Mouse (Mus musculus) embryo, embryonic 11.5 days (tissue): ENCODE results near the gene Usp2.

ENCODE experiments used
- DNase-seq: peaks from one replicate; pipeline ENCODE4 v3.0.0-alpha.2; 2012; ENCODE audit warnings: low read depth, low spot score

The Usp2 gene

DNA sequence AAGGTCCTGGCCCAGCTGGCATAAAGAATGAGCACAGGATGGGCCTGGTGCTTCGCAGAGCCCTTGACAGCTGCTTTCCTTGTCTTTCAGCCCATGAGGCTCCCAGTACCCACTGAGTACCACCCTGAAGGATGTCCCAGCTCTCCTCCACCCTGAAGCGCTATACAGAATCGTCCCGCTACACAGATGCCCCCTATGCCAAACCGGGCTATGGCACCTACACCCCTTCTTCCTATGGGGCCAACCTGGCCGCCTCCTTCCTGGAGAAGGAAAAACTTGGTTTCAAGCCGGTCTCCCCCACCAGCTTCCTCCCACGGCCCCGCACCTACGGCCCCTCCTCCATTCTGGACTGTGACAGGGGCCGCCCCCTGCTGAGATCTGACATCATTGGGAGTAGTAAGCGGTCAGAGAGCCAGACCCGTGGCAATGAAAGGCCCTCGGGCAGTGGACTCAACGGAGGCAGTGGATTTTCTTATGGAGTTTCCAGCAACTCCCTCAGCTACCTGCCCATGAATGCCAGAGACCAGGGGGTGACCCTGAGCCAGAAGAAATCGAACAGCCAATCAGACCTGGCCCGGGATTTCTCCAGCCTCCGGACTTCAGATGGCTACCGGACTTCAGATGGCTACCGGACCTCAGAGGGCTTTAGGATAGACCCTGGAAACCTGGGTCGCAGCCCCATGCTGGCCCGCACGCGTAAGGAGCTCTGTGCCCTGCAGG lies 8.6 kb downstream of the Usp2 start:
- DNase-seq, result no peak

GRCm38 (mm10) chr9:44075996-44076763 lies 9.4 kb downstream of the Usp2 start:
- DNase-seq, result no peak

DNA sequence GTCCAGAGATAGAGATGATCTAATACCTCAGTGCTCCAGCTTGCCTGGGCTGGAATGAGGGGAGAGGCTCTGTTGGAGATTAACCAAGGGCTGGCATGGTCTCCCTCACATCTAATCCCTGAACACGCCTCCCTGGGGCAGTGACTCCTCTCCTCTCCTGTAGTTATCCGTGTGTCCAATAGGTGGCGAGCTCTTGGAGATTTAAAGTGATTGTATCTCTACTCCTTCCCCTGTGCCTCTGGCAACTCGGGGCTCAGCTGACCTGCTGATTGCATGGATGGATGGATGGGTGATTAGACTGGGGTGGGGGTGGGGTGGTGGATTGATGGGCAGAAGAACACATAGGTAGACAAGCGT lies 9.9 kb downstream of the Usp2 start:
- no peak for DNase-seq

DNA sequence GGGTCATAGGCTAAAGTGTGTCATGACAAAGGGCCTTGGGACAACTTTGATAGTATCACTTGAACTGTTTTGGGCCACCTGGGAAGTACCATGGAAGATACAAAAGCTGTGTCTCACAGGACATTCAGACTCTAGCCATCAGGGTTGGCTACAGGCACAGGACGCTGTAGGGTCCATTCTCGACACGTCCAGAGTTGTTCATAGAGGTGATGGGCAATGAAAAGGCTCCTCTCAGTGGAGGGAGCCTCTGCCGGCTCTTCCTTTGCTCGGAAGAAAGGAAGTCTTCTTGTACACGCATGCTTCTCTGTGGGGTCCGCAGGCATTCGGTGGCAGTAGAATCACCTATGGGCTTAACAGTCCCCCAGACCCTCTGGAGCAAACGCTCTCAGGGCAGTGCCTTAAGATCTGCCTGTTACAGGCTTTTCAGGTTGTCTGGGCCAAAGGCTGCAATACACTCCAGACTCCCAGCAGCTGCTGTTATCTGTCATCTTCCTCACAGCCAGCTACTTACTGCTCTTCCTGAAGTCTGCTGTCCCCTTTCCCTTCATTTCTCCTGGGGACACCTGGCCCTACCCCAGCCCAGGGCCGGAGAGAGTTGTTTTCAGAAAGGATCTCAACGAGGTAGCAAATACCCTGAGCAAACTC lies 10.6 kb downstream of the Usp2 start:
- DNase-seq, result no peak

GRCm38 (mm10) chr9:44078136-44078797 lies 11.4 kb downstream of the Usp2 start:
- no peak for DNase-seq

- no peak for DNase-seq
Observed at GRCm38 (mm10) chr9:44078955-44079756, 12.3 kb downstream of the Usp2 start.

- DNase-seq, result no peak
Observed at GRCm38 (mm10) chr9:44079997-44080780, 13.4 kb downstream of the Usp2 start.

DNA sequence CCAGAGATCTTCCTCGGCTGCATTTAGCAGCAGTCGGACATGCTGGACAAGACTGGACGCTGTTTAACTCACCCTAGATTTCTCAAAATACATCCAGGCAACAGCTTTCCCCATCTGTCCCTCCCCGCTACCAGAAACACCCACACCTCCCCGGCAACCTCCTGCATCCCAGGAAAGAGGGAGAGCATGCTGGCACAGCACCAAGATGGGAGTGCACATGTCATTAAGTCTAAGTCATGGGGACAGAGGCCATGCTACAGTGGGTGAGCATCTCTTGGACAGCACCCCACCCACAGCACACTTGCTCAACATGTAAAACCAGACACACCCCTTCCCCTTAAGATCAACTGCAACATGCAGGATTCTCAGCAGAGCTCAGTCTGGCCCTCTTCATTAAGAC lies 14.1 kb downstream of the Usp2 start:
- DNase-seq, result no peak

GRCm38 (mm10) chr9:44081581-44081980 lies 14.8 kb downstream of the Usp2 start:
- DNase-seq, result no peak

DNA sequence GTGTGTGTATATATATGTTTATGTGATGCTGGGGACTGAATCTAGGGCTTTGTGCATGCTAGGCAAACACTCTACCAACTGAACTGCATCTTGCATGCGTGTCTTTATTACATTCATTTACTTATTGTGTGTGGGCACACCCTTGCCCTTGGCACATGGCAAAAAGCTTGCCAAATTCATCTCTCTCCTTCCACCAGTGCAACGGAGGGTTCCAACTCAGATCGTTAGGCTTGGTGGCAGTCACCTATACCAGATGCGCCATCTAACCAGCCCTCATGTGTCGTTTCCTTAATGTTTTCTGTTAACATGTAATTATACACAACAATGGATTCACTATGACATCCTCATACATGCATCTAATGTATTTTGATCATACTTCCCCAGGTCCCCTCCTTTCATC lies 15.4 kb downstream of the Usp2 start:
- no peak for DNase-seq

GRCm38 (mm10) chr9:44083392-44084121 lies 16.7 kb downstream of the Usp2 start:
- no peak for DNase-seq

DNA sequence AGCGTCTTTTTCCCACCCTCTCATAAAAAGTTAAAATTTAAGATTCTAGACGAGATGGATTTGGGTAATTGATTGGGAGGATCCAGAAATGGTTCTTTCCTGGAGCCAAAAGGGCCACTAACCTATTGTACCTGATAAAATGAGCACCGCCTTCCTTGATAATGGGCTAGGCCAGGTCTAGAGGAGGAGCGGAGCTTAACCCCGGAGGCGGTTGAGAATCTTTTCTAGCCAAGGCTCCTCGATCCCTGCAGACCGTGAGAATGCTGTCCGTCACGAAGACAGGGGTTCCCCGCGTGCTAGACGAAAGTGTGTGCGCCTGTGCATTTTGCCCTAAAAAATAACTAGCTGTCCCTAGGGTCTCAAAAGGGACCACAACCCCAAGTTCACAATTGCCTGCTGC lies 17.4 kb downstream of the Usp2 start:
- no peak for DNase-seq

- DNase-seq, result peak; percentile 65
Observed at GRCm38 (mm10) chr9:44084659-44085229, 17.9 kb downstream of the Usp2 start.

DNA sequence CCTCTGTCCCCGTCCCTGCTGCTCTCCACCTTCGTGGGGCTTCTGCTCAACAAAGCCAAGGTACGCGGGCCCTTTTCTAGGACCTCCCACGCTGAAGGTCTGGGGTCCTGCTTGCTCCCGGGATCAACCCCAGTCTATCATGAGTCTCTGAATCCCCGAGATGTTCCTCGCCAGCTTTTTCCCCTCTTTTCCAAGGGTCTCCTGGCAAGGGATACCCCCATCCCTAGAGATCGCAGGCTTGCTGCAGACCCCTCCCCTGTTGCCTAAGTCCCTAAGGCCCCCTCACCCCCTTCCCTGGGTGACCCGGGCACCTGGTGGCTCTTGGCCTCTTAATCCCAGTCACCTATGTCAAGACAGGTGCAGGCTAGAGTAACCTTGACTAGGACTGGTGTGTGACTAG lies 18.5 kb downstream of the Usp2 start:
- no peak for DNase-seq

DNA sequence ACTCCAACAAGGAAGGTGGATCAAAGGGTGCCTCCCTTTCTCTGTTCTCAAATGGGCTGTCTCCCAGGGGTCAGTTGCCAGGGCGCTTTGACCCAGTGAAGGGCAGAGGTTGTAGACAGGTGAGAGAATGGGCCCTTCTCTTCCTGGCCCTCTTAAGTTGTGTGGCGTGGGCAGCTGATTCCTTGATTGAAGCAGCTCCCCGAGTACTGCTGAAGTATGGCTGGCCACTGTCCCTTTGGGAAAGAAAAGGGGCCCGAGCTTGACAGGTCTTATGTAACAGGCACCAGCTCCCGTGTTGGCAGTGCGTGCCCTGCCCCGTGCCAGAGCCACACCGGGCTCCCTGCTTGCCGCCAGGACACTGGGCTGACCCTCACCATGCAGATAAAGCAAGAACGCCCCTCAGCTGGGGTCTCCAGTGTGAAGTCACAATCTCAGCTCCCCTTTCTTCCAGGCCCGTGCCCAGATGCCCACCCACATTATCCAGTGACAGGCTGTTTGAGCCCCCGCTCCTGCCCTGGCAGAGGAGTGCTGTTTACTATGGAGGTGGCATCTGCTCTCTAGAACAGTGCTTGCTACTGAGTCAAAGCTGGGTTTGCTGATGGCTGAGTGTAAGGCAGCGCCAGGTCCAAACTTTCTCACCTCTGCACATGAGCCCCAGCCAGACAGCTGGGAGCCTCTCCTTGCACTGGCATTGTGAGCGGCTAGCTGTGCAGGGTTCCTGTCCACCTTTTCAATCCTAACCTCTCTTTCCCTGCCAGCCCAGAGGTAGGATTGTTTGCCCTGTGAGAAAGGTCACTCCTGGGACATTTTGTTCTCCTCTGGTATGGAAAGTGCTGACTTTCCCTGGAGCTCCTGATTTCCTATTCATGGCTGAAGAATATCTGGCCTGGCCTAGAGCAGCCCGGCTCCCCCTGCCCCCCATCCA lies 19.2 kb downstream of the Usp2 start:
- DNase-seq, result no peak

DNA sequence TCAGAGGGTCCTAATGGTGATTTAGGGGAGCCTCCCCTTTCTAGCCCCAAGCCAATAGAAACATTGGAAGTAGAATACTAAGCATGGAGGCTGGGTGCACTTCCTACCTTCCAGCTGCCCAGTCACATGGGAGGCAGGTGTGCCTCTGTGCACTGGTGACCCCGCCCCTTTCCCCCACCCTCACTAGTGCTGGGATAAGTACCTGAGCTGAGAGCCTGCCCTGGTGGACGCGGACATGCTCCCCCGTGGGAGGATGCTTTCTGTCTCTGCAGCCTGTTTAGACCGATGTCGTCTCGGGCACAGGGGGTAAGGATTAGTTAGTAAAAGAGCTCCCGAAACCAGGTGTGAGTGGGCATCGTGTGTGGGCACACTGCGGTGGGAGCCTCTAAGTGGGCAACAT lies 20.1 kb downstream of the Usp2 start:
- no peak for DNase-seq

DNA sequence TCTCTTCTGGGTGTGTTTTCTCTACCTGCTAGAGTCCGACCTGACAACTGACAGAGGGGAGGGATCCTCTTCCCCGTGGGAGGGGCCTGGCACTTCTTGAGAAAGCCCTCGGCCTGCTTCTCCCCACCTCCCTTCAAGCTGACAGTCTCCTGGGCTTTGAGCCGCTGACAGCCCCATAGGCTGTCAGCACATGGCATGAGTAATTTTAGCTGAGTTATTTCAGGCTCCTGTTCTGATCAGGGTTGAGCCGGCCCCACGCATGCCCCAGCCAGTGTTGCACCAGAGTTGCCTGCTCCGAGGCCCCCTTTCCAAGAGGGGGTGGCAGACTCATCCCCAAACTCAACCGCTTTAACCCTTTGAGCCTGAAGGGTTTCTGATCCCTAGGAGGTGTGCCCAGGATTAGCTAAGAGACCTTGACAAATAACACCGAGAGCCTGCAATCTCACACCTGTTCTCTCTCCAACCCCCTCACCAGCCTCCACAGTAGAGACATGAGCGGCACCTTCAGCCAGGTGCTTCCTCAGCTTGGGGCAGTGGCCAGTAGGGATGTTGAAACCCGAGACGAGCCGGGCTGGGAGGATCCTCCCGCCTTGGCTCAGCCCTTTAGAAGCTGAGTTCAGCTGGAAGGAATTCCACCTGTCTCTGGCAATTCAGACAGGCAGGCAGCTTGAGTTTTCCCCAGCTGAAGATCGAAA lies 21.1 kb downstream of the Usp2 start:
- DNase-seq, result no peak
